Mouse (Mus musculus) liver, embryonic 14.5 days (tissue): ENCODE measurements around the gene BC030870.

ENCODE experiments used
- CTCF ChIP-seq: IDR thresholded peaks from 2 replicates; pipeline ENCODE4 v1.5.1; 2016; ENCODE audit warnings: antibody characterized with exemption, low read depth, control low read depth
- EP300 ChIP-seq: IDR thresholded peaks from 2 replicates; pipeline ENCODE4 v1.6.1; 2016; ENCODE audit warnings: antibody characterized with exemption, low read depth

- TF ChIP-seq EP300 (no peak), CTCF (no peak)
These were observed 92.2 kb downstream of the BC030870 start, which contains the start of gene Apela for GRCm38 (mm10) chr8:65037117-65037533.
